Mouse (Mus musculus) stomach, postnatal 0 days (tissue): ENCODE results near the gene Taf3. TPM values are rescaled to one million over a fixed set of nuclear protein-coding genes. Genes with fewer than 3 reads are reported as not detected.

Experiments used
- ATAC-seq: fragments of 200-750 bp; cut with Nextera tagmentation; 2 replicates; pipeline ENCODE4 v1.8.0; 2017; ENCODE audit not compliant: low FRiP score, low TSS enrichment
- DNase-seq: peaks from one replicate; pipeline ENCODE4 v3.0.0-alpha.2; 2016; ENCODE audit warnings: low spot score
- H3K27ac ChIP-seq: fragments of 300-500 bp; sonication (generic); replicated peaks from 2 replicates; pipeline ENCODE4 v1.5.1; 2014; ENCODE audit warnings: mild to moderate bottlenecking, control low read depth
- H3K27me3 ChIP-seq: fragments of 300-500 bp; sonication (generic); 2 replicates; pipeline ENCODE4 v1.6.1; 2014; ENCODE audit warnings: low read length; ENCODE audit not compliant: control insufficient read depth, insufficient read depth
- H3K36me3 ChIP-seq: fragments of 300-500 bp; sonication (generic); 2 replicates; pipeline ENCODE4 v1.6.1; 2014; ENCODE audit warnings: low read length, mixed read lengths; ENCODE audit not compliant: control insufficient read depth, insufficient read depth
- H3K4me1 ChIP-seq: fragments of 300-500 bp; sonication (generic); replicated peaks from 2 replicates; pipeline ENCODE4 v1.6.1; 2014; ENCODE audit warnings: antibody characterized with exemption; ENCODE audit not compliant: control insufficient read depth, insufficient read depth
- H3K4me2 ChIP-seq: fragments of 300-500 bp; sonication (generic); replicated peaks from 2 replicates; pipeline ENCODE4 v1.6.1; 2014; ENCODE audit warnings: low read depth, mild to moderate bottlenecking, control low read depth, moderate library complexity
- H3K4me3 ChIP-seq: fragments of 300-500 bp; sonication (generic); 2 replicates; pipeline ENCODE4 v1.5.1; 2014; ENCODE audit warnings: low read depth, low read length, control low read depth
- H3K9ac ChIP-seq: fragments of 300-500 bp; sonication (generic); 2 replicates; pipeline ENCODE4 v1.6.1; 2014; ENCODE audit warnings: mild to moderate bottlenecking, low read length, control low read depth, mixed read lengths
- H3K9me3 ChIP-seq: fragments of 300-500 bp; sonication (generic); 2 replicates; pipeline ENCODE4 v1.6.1; 2016; ENCODE audit warnings: low read length; ENCODE audit not compliant: control insufficient read depth
- CTCF ChIP-seq: IDR thresholded peaks from 2 replicates; pipeline ENCODE4 v1.5.1; 2016; ENCODE audit warnings: antibody characterized with exemption, low read depth, mild to moderate bottlenecking, moderate library complexity
- EP300 ChIP-seq: optimal IDR thresholded peaks from 2 replicates; pipeline ENCODE3; 2016; ENCODE audit warnings: antibody characterized with exemption
- WGBS: fragments of 180-500 bp; shearing (Covaris S2); extraction: QIAGEN DNeasy Blood & Tissue Kit; methylation state at CpG from one replicate; pipeline ENCODE4 v1.1.7; 2014; 5-methylcytosine and 5-hydroxymethylcytosine counted together
- polyA plus RNA-seq: library from polyadenylated mRNA; unstranded; fragments of >200 nt; fragmentation: Nextera tagmentation; extraction: Ambion mirVana; gene quantifications from 2 replicates; pipeline ENCODE4 v1.2.1, GENCODE M21; 2015

Gene Taf3
- polyA plus RNA-seq, 1 experiment from 2014 or later = 4.9 TPM

DNA sequence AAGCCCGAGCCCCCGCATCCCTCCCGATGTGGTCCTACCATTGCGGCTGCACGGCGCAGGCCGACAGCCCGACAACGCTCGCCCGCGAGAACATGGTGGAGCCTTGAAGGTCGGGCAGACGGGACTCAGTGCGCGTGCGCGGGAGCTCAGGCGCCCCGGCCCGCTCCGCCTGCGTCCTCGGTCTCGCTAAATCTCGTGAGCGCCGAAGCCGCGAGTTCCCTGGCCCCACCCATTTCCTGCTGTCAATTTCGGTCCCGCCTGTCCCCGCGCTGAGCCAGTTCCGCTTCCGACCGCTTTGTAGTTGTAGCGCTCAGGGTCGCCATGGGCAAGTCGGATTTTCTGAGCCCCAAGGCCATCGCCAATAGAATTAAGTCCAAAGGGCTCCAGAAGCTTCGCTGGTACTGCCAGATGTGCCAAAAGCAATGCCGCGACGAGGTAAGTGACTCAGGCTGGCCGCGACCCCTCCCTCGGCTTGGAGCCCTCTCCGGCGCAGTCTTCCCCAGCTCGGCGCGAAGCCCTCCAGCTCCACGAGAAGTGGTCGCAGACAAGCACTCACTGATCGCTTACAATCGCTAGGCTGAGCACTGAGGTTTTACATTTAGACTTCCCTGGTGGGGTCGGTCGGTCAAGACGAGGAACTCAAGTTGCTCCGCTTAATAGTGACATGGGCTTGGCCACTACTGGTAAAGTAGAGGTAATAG is 32.1 kb upstream of the Taf3 start, which contains the start of the genes Atp5c1 and Kin:
Gene Atp5c1, minus strand, starts transcription at position 201 of the 701 bp plus-strand sequence.
Gene Kin, plus strand, starts transcription at position 284 of the 701 bp plus-strand sequence.
- peak; percentile 66 for TF ChIP-seq EP300
- peak; percentile 64 for TF ChIP-seq CTCF
- peak within 1 kb of the TSS; percentile 97 for H3K4me3 ChIP-seq
- ATAC-seq = peak; percentile 97
- H3K4me1 ChIP-seq = peaks cover 9% of the 10 kb centered on the region
- H3K9ac ChIP-seq = peak within 1 kb of the TSS; percentile 99
- H3K4me2 ChIP-seq = peak within 1 kb of the TSS; percentile 78
- H3K27ac ChIP-seq = peak within 1 kb of the TSS; percentile 95
- H3K9me3 ChIP-seq = no peaks in the 10 kb centered on the region
- under 1% methylated on average over 61 of the region's 61 CpGs for WGBS
- no peaks in the 10 kb centered on the region for H3K36me3 ChIP-seq
- DNase-seq = peak; percentile 97
- H3K27me3 ChIP-seq = no peaks in the 10 kb centered on the region

- peaks cover 9% of the 10 kb centered on the region for H3K4me1 ChIP-seq
- WGBS = under 1% methylated on average over 28 of the region's 28 CpGs
- H3K36me3 ChIP-seq = no peaks in the 10 kb centered on the region
- peak overlapping the region; percentile 99 for H3K9ac ChIP-seq
- H3K27ac ChIP-seq = peak overlapping the region; percentile 95
- ATAC-seq (peak; percentile 67), DNase-seq (no peak)
- peak overlapping the region; percentile 78 for H3K4me2 ChIP-seq
- no peaks in the 10 kb centered on the region for H3K27me3 ChIP-seq
- TF ChIP-seq CTCF (no peak), EP300 (no peak)
- H3K4me3 ChIP-seq = peak overlapping the region; percentile 97
- no peaks in the 10 kb centered on the region for H3K9me3 ChIP-seq
Measured at GRCm38 (mm10) chr2:10079745-10080309, 31.4 kb upstream of the Taf3 start.

GRCm38 (mm10) chr2:10076675-10077074 is 28.3 kb upstream of the Taf3 start:
- Histone ChIP-seq H3K4me2 (no peak overlapping the region; the same call in 1 of the 2 replicates), H3K4me3 (no peak overlapping the region), H3K4me1 (peaks cover 15% of the 10 kb centered on the region), H3K9ac (no peak overlapping the region), H3K9me3 (no peaks in the 10 kb centered on the region), H3K36me3 (no peaks in the 10 kb centered on the region), H3K27me3 (no peaks in the 10 kb centered on the region), H3K27ac (no peak overlapping the region)
- TF ChIP-seq EP300 = no peak
- TF ChIP-seq CTCF = no peak
- ATAC-seq = no peak
- 41% methylated on average over 8 of the region's 8 CpGs for WGBS
- no peak for DNase-seq

GRCm38 (mm10) chr2:10074470-10074869 is 26.1 kb upstream of the Taf3 start:
- Histone ChIP-seq H3K27me3 (no peaks in the 10 kb centered on the region), H3K9me3 (no peaks in the 10 kb centered on the region), H3K36me3 (no peaks in the 10 kb centered on the region), H3K4me1 (peaks cover 15% of the 10 kb centered on the region), H3K9ac (no peak overlapping the region), H3K27ac (no peak overlapping the region), H3K4me3 (no peak overlapping the region), H3K4me2 (no peak overlapping the region)
- no peak for DNase-seq
- WGBS = 64% methylated on average over 7 of the region's 7 CpGs
- TF ChIP-seq CTCF (no peak), EP300 (no peak)
- peak; percentile 34; the same call in 1 of the 2 replicates for ATAC-seq

DNA sequence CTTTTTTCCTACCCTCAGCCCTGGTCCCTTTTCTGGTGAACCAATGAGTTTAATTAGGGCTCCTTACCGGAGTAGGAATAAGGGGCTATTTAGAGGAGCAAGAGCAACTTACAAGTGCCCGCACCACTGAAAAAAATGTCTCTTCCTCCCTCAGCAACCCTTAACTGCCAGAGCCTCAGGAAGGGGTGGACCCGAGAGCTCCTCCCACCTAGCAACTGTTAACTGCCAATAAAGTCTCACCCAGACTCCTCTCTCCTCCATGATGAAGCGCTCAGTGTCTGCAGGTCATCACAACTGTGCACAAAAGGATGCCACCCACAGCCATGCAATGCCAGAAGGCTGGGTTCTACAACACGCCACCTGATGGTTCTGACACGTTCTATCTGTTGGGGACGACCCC is 23.4 kb upstream of the Taf3 start:
- Histone ChIP-seq H3K4me2 (no peak overlapping the region), H3K27me3 (no peaks in the 10 kb centered on the region), H3K4me1 (peaks cover 6% of the 10 kb centered on the region; the same call in 1 of the 2 replicates), H3K27ac (no peak overlapping the region), H3K4me3 (no peak overlapping the region), H3K36me3 (peaks cover 13% of the 10 kb centered on the region), H3K9me3 (no peaks in the 10 kb centered on the region), H3K9ac (no peak overlapping the region)
- ATAC-seq (no peak), DNase-seq (no peak)
- 91% methylated on average over 7 of the region's 7 CpGs for WGBS
- no peak for TF ChIP-seq EP300
- TF ChIP-seq CTCF = no peak

DNA sequence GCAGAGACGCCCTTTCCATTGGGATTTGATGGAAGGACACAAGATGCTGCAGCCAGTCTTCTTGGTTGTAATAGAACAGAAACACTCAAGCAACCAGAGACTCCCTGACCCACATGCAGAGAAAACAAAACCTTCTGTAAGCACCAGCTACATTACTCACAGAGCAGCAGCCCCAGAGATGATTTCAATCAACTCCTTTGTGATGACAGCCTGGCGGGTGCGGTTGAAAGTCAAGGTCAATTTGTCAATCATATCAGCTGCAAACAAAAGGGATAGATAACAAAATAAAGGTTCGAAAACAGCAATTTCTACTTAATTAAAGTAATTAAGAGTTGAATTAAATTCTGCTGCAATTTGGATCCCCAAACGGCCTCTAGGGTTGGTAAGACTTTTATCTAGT is 10.4 kb upstream of the Taf3 start:
- DNase-seq (no peak), ATAC-seq (no peak)
- Histone ChIP-seq H3K4me2 (no peak overlapping the region), H3K27me3 (no peaks in the 10 kb centered on the region), H3K9ac (no peak overlapping the region), H3K9me3 (no peaks in the 10 kb centered on the region), H3K36me3 (peaks cover 22% of the 10 kb centered on the region), H3K4me3 (no peak overlapping the region), H3K4me1 (no peaks in the 10 kb centered on the region), H3K27ac (no peak overlapping the region)
- WGBS = 72% methylated on average over 5 of the region's 5 CpGs
- no peak for TF ChIP-seq CTCF
- no peak for TF ChIP-seq EP300
